Mouse (Mus musculus): ENCODE measurements at regions not wholly inside any gene's neighbourhood (a gene's known extent, or its start where the extent isn't known, plus 50 kb on each side); places are given as distances from the start of the nearest gene placed in this dataset.

- TF ChIP-seq ZNF384 (IDR thresholded peaks at IDR 0.05; ENCODE audit: low read depth, low read length) (no peak), EP300 (IDR thresholded peaks at IDR 0.05; ENCODE audit: low read depth in 1 of 2, low read length in 2 of 2) (no peak), GABPA (IDR thresholded peaks at IDR 0.05; ENCODE audit: low read depth, low read length) (no peak)
Measured at GRCm38 (mm10) chr6:54759942-54760498, 56.7 kb upstream of the Znrf2 start.
